Mouse (Mus musculus) Patski (cell line): ENCODE results near the gene Dhx37. TPM values are rescaled to one million over a fixed set of nuclear protein-coding genes. Genes with fewer than 3 reads are reported as not detected.

Experiments
- ATAC-seq: fragments of 100-300 bp; one replicate; pipeline ENCODE4 v1.8.0; 2021
- CTCF ChIA-PET: fragments of 350-600 bp; sonication (Branson Sonifier 250); formaldehyde crosslinking; loops from one replicate; lab custom pipeline; 2022; ENCODE audit warnings: inconsistent platforms; lab: Charles Lee
- POLR2A ChIA-PET: fragments of 350-600 bp; sonication (Branson Sonifier 250); formaldehyde crosslinking; loops from one replicate; lab custom pipeline; 2022; ENCODE audit warnings: antibody characterized with exemption, inconsistent platforms; lab: Charles Lee
- DNase-seq: peaks from one replicate; pipeline ENCODE4 v3.0.0-alpha.2; 2011; ENCODE audit warnings: low read depth, low spot score
- H3K27me3 ChIP-seq: fragments of 371-371 bp; one replicate; pipeline ENCODE4 v1.5.1; 2021
- CTCF ChIP-seq: fragments of 100-300 bp; IDR thresholded peaks from one replicate; pipeline ENCODE4 v1.5.1; 2021
- in situ Hi-C: fragments of 300-500 bp; cut with MboI; formaldehyde crosslinking; loops from 3 replicates; pipeline ENCODE4 v1.11.1; 2018; ENCODE audit warnings: low pct_unique_long_range_greater_than_20kb, mixed read lengths
- polyA plus RNA-seq: library from polyadenylated mRNA; unstranded; gene quantifications from one replicate; pipeline ENCODE4 v1.2.3, GENCODE M21; 2021

Gene Dhx37
- polyA plus RNA-seq, 1 experiment from 2014 or later = 42.0 TPM

GRCm38 (mm10) chr5:125456100-125456499 lies 22.2 kb upstream of the Dhx37 start:
- in situ Hi-C loops = no loop called here
- no peaks in the 10 kb centered on the region for H3K27me3 ChIP-seq
- ChIA-PET CTCF (interaction anchor here (1.5 to 1.7 kb wide), 2 partner anchors 44 to 77 kb away, joined by 4 read pairs; no protein-coding TSS in a partner anchor), POLR2A (interaction anchor here (1.5 kb wide), 1 partner anchor 15 kb away, joined by 4 read pairs; no protein-coding TSS in a partner anchor)
- DNase-seq = no peak
- TF ChIP-seq CTCF = no peak
- ATAC-seq = no peak

- ChIA-PET CTCF (interaction anchor here (1.2 kb wide), 1 partner anchor 9 kb away, joined by 3 read pairs; no protein-coding TSS in a partner anchor), POLR2A (interaction anchor here (0.7 kb wide), 1 partner anchor 11 kb away, joined by 4 read pairs; no protein-coding TSS in a partner anchor)
- in situ Hi-C loops = no loop called here
- no peaks in the 10 kb centered on the region for H3K27me3 ChIP-seq
- no peak for TF ChIP-seq CTCF
- DNase-seq (no peak), ATAC-seq (peak; percentile 58)
Measured at GRCm38 (mm10) chr5:125452573-125452972, 18.7 kb upstream of the Dhx37 start.

- ATAC-seq = peak; percentile 40
- DNase-seq = no peak
- H3K27me3 ChIP-seq = no peaks in the 10 kb centered on the region
- in situ Hi-C loops = no loop called here
- TF ChIP-seq CTCF = no peak
- ChIA-PET POLR2A (interaction anchor here (0.9 to 1.5 kb wide), 3 partner anchors 22 to 44 kb away, joined by 4 to 7 read pairs (median 7); no protein-coding TSS in a partner anchor), CTCF (interaction anchor here (1.5 kb wide), 1 partner anchor 10 kb away, joined by 3 read pairs; no protein-coding TSS in a partner anchor)
Measured at GRCm38 (mm10) chr5:125449306-125449705, 15.4 kb upstream of the Dhx37 start.

GRCm38 (mm10) chr5:125448631-125449030 lies 14.7 kb upstream of the Dhx37 start:
- ChIA-PET CTCF (interaction anchor here (0.8 to 1.5 kb wide), 2 partner anchors 11 to 22 kb away, joined by 3 read pairs; no protein-coding TSS in a partner anchor), POLR2A (no interaction called here)
- no peaks in the 10 kb centered on the region for H3K27me3 ChIP-seq
- no peak for TF ChIP-seq CTCF
- in situ Hi-C loops = no loop called here
- ATAC-seq = no peak
- no peak for DNase-seq

GRCm38 (mm10) chr5:125448026-125448425 lies 14.1 kb upstream of the Dhx37 start:
- ATAC-seq (no peak), DNase-seq (no peak)
- POLR2A ChIA-PET = no interaction called here
- H3K27me3 ChIP-seq = no peaks in the 10 kb centered on the region
- in situ Hi-C loops = no loop called here
- CTCF ChIA-PET = interaction anchor here (0.8 to 1.5 kb wide), 2 partner anchors 12 to 22 kb away, joined by 3 read pairs; no protein-coding TSS in a partner anchor
- TF ChIP-seq CTCF = no peak

- in situ Hi-C loops = no loop called here
- no peak for TF ChIP-seq CTCF
- POLR2A ChIA-PET = interaction anchor here (0.8 kb wide), 1 partner anchor 14 kb away, joined by 3 read pairs; no protein-coding TSS in a partner anchor
- ATAC-seq = no peak
- no peaks in the 10 kb centered on the region for H3K27me3 ChIP-seq
- DNase-seq = no peak
- CTCF ChIA-PET = interaction anchor here (1.2 kb wide), 1 partner anchor 19 kb away, joined by 4 read pairs; no protein-coding TSS in a partner anchor
Measured at GRCm38 (mm10) chr5:125446344-125446743, 12.4 kb upstream of the Dhx37 start.

GRCm38 (mm10) chr5:125444554-125444953 lies 10.6 kb upstream of the Dhx37 start:
- H3K27me3 ChIP-seq = no peaks in the 10 kb centered on the region
- no peak for TF ChIP-seq CTCF
- CTCF ChIA-PET = no interaction called here
- POLR2A ChIA-PET = interaction anchor here (0.8 kb wide), 1 partner anchor 32 kb away, joined by 3 read pairs; no protein-coding TSS in a partner anchor
- in situ Hi-C loops = no loop called here
- DNase-seq (no peak), ATAC-seq (no peak)

- ATAC-seq (no peak), DNase-seq (no peak)
- in situ Hi-C loops = no loop called here
- ChIA-PET POLR2A (no interaction called here), CTCF (interaction anchor here (0.8 kb wide), 1 partner anchor 9 kb away, joined by 3 read pairs; no protein-coding TSS in a partner anchor)
- no peak for TF ChIP-seq CTCF
- no peaks in the 10 kb centered on the region for H3K27me3 ChIP-seq
Measured at GRCm38 (mm10) chr5:125443915-125444314, 10.0 kb upstream of the Dhx37 start.

GRCm38 (mm10) chr5:125443335-125443734 lies 9.4 kb upstream of the Dhx37 start:
- POLR2A ChIA-PET = no interaction called here
- no peak for ATAC-seq
- CTCF ChIA-PET = interaction anchor here (0.8 to 1.8 kb wide), 2 partner anchors 10 to 60 kb away, joined by 3 to 4 read pairs; no protein-coding TSS in a partner anchor
- H3K27me3 ChIP-seq = no peaks in the 10 kb centered on the region
- in situ Hi-C loops = no loop called here
- TF ChIP-seq CTCF = no peak
- no peak for DNase-seq

- H3K27me3 ChIP-seq = no peaks in the 10 kb centered on the region
- POLR2A ChIA-PET = interaction anchor here (0.7 to 3.1 kb wide), 7 partner anchors 9 to 58 kb away, joined by 3 to 13 read pairs (median 4); no protein-coding TSS in a partner anchor
- no peak for TF ChIP-seq CTCF
- CTCF ChIA-PET = interaction anchor here (0.8 to 2.0 kb wide), 4 partner anchors 9 to 59 kb away, joined by 3 to 7 read pairs (median 4); partner anchors contain the start of gene Dhx37
- DNase-seq = no peak
- no peak for ATAC-seq
- in situ Hi-C loops = no loop called here
Measured at GRCm38 (mm10) chr5:125442136-125442995, 8.4 kb upstream of the Dhx37 start.
